Mouse (Mus musculus) midbrain, embryonic 16.5 days (tissue): ENCODE measurements around the gene Dennd5b. TPM values are rescaled to one million over a fixed set of nuclear protein-coding genes. Genes with fewer than 3 reads are reported as not detected.
"Not testable (repeated sequence)": the region's sequence is repeated elsewhere in the genome, so short reads cannot be mapped to it uniquely, and the experiment has no call there.

Source experiments
- ATAC-seq: fragments of 200-750 bp; cut with Nextera tagmentation; 2 replicates; pipeline ENCODE4 v1.8.0; 2017; ENCODE audit warnings: moderate TSS enrichment
- H3K27ac ChIP-seq: fragments of 300-500 bp; sonication (generic); 2 replicates; pipeline ENCODE4 v1.5.1; 2014; ENCODE audit warnings: mild to moderate bottlenecking, low read length, mixed read lengths
- H3K27me3 ChIP-seq: fragments of 300-500 bp; sonication (generic); 2 replicates; pipeline ENCODE4 v1.6.1; 2014; ENCODE audit warnings: low read depth, low read length, mixed read lengths; ENCODE audit not compliant: control insufficient read depth, insufficient read depth
- H3K36me3 ChIP-seq: fragments of 300-500 bp; sonication (generic); 2 replicates; pipeline ENCODE4 v1.6.1; 2014; ENCODE audit warnings: mild to moderate bottlenecking, low read length, moderate library complexity, mixed read lengths; ENCODE audit not compliant: control insufficient read depth, insufficient read depth
- H3K4me1 ChIP-seq: fragments of 300-500 bp; sonication (generic); 2 replicates; pipeline ENCODE4 v1.6.1; 2014; ENCODE audit warnings: mild to moderate bottlenecking, low read length, mixed read lengths; ENCODE audit not compliant: control insufficient read depth, insufficient read depth
- H3K4me2 ChIP-seq: fragments of 300-500 bp; sonication (generic); 2 replicates; pipeline ENCODE4 v1.6.1; 2014; ENCODE audit warnings: mild to moderate bottlenecking, low read length, mixed read lengths
- H3K4me3 ChIP-seq: fragments of 300-500 bp; sonication (generic); 2 replicates; pipeline ENCODE4 v1.5.1; 2014; ENCODE audit warnings: low read depth, mild to moderate bottlenecking, low read length, moderate library complexity, mixed read lengths
- H3K9ac ChIP-seq: fragments of 300-500 bp; sonication (generic); 2 replicates; pipeline ENCODE4 v1.6.1; 2014; ENCODE audit warnings: low read depth, low read length, mixed read lengths
- H3K9me3 ChIP-seq: fragments of 300-500 bp; sonication (generic); replicated peaks from 2 replicates; pipeline ENCODE4 v1.6.1; 2014; ENCODE audit warnings: mild to moderate bottlenecking, low read length, mixed read lengths; ENCODE audit not compliant: control insufficient read depth, poor library complexity, severe bottlenecking
- WGBS: fragments of 180-500 bp; shearing (Covaris S2); extraction: QIAGEN DNeasy Blood & Tissue Kit; methylation state at CpG from one replicate; pipeline ENCODE4 v1.1.7; 2014; 5-methylcytosine and 5-hydroxymethylcytosine counted together
- polyA plus RNA-seq: library from polyadenylated mRNA; unstranded; fragments of >200 nt; fragmentation: Nextera tagmentation; extraction: Ambion mirVana; gene quantifications from 2 replicates; pipeline ENCODE4 v1.2.1, GENCODE M21; 2015

Dennd5b gene
- polyA plus RNA-seq, 1 experiment from 2014 or later = 15.1 TPM

DNA sequence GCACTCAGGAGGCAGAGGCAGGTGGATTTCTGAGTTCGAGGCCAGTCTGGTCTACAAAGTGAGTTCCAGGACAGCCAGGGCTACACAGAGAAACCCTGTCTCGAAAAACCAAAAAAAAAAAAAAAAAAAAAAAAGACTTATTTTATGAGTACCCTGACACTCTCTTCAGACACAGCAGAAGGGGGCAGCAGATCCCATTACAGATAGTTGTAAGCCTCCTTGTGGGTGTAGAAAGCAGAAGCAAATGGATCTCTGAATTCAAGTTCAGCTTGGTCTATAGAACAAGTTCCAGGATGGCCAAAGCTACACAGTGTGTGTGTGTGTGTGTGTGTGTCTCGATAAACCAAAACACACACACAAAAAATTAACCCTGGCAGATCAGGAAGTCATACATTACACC is 161.1 kb downstream of the Dennd5b start:
- not testable (repeated sequence) for ATAC-seq, H3K27me3 ChIP-seq, H3K9me3 ChIP-seq, H3K36me3 ChIP-seq, H3K9ac ChIP-seq, H3K27ac ChIP-seq, H3K4me1 ChIP-seq, H3K4me2 ChIP-seq, H3K4me3 ChIP-seq
- 82% methylated on average over 2 of the region's 3 CpGs for WGBS

Other genes with a start within 250 kb of the Dennd5b start
- gene Caprin2, start 205.4 kb downstream of the Dennd5b start, polyA plus RNA-seq = 9.3 and 11.5 TPM in 2 replicates
- 30.7 and 46.2 TPM in 2 replicates for gene Sinhcaf, start 155.2 kb downstream of the Dennd5b start, polyA plus RNA-seq
- gene Gm10203, start 28.5 kb upstream of the Dennd5b start, polyA plus RNA-seq = not detected in 2 replicates
- gene Etfbkmt, start 38.2 kb upstream of the Dennd5b start, polyA plus RNA-seq = 5.7 and 7.9 TPM in 2 replicates
- 110 and 112 TPM in 2 replicates for gene Amn1, start 87.0 kb upstream of the Dennd5b start, polyA plus RNA-seq
- gene Resf1, start 207.7 kb upstream of the Dennd5b start, polyA plus RNA-seq = 26.7 and 29.9 TPM in 2 replicates